Mouse (Mus musculus) embryonic facial prominence, embryonic 14.5 days (tissue): Measurements from ENCODE around the gene Lrrc38. TPM values are rescaled to one million over a fixed set of nuclear protein-coding genes. Genes with fewer than 3 reads are reported as not detected.

Experiments used
- ATAC-seq: fragments of 200-750 bp; cut with Nextera tagmentation; 2 replicates; pipeline ENCODE4 v1.8.0; 2017; ENCODE audit warnings: low read depth, moderate number of reproducible peaks, moderate TSS enrichment
- DNase-seq: peaks from one replicate; pipeline ENCODE4 v3.0.0-alpha.2; 2015; ENCODE audit warnings: low spot score
- H3K27ac ChIP-seq: fragments of 300-500 bp; sonication (generic); replicated peaks from 2 replicates; pipeline ENCODE4 v1.5.1; 2014; ENCODE audit warnings: low read depth, mild to moderate bottlenecking, low read length, moderate library complexity
- H3K27me3 ChIP-seq: fragments of 300-500 bp; sonication (generic); replicated peaks from 2 replicates; pipeline ENCODE4 v1.6.1; 2014; ENCODE audit warnings: low read length; ENCODE audit not compliant: control insufficient read depth, insufficient read depth
- H3K36me3 ChIP-seq: fragments of 300-500 bp; sonication (generic); 2 replicates; pipeline ENCODE4 v1.6.1; 2014; ENCODE audit warnings: low read length, mixed read lengths; ENCODE audit not compliant: control insufficient read depth, insufficient read depth
- H3K4me1 ChIP-seq: fragments of 300-500 bp; sonication (generic); 2 replicates; pipeline ENCODE4 v1.6.1; 2014; ENCODE audit warnings: antibody characterized with exemption, low read length; ENCODE audit not compliant: control insufficient read depth, insufficient read depth
- H3K4me2 ChIP-seq: fragments of 300-500 bp; sonication (generic); 2 replicates; pipeline ENCODE4 v1.6.1; 2014; ENCODE audit warnings: low read depth, mild to moderate bottlenecking, low read length, moderate library complexity, mixed read lengths
- H3K4me3 ChIP-seq: fragments of 300-500 bp; sonication (generic); 2 replicates; pipeline ENCODE4 v1.5.1; 2014; ENCODE audit warnings: low read depth, mild to moderate bottlenecking, low read length
- H3K9ac ChIP-seq: fragments of 300-500 bp; sonication (generic); 2 replicates; pipeline ENCODE4 v1.6.1; 2014; ENCODE audit warnings: low read depth, mild to moderate bottlenecking, low read length, moderate library complexity, mixed read lengths
- H3K9me3 ChIP-seq: fragments of 300-500 bp; sonication (generic); 2 replicates; pipeline ENCODE4 v1.6.1; 2016; ENCODE audit warnings: low read length; ENCODE audit not compliant: control insufficient read depth
- WGBS: fragments of 180-500 bp; shearing (Covaris S2); extraction: QIAGEN DNeasy Blood & Tissue Kit; methylation state at CpG from one replicate; pipeline ENCODE4 v1.1.7; 2014; 5-methylcytosine and 5-hydroxymethylcytosine counted together
- polyA plus RNA-seq: library from polyadenylated mRNA; unstranded; fragments of >200 nt; fragmentation: Nextera tagmentation; extraction: Ambion mirVana; gene quantifications from 2 replicates; pipeline ENCODE4 v1.2.1, GENCODE M21; 2014

Gene Lrrc38
- polyA plus RNA-seq, 1 experiment from 2014 or later, result 2.3 TPM

GRCm38 (mm10) chr4:143313299-143313698, 36.3 kb upstream of the Lrrc38 start:
- no peaks in the 10 kb centered on the region for H3K9me3 ChIP-seq
- 63% methylated on average over 6 of the region's 6 CpGs for WGBS
- H3K9ac ChIP-seq, result no peak overlapping the region
- no peak overlapping the region for H3K4me2 ChIP-seq
- DNase-seq (no peak), ATAC-seq (no peak)
- no peaks in the 10 kb centered on the region for H3K4me1 ChIP-seq
- no peak overlapping the region for H3K4me3 ChIP-seq
- H3K27ac ChIP-seq, result no peak overlapping the region
- no peaks in the 10 kb centered on the region for H3K27me3 ChIP-seq
- H3K36me3 ChIP-seq, result no peaks in the 10 kb centered on the region

- Histone ChIP-seq H3K9me3 (no peaks in the 10 kb centered on the region), H3K27me3 (no peaks in the 10 kb centered on the region), H3K36me3 (no peaks in the 10 kb centered on the region), H3K4me1 (no peaks in the 10 kb centered on the region), H3K4me2 (peak overlapping the region; percentile 67), H3K9ac (no peak overlapping the region), H3K4me3 (no peak overlapping the region), H3K27ac (no peak overlapping the region)
- ATAC-seq (no peak), DNase-seq (no peak)
- WGBS, result 21% methylated on average over 8 of the region's 11 CpGs
These were observed 25.2 kb upstream of the Lrrc38 start for GRCm38 (mm10) chr4:143324176-143324924.

- H3K9me3 ChIP-seq, result no peaks in the 10 kb centered on the region
- no peak overlapping the region for H3K27ac ChIP-seq
- H3K9ac ChIP-seq, result peak overlapping the region; percentile 49; the same call in 1 of the 2 replicates
- no peaks in the 10 kb centered on the region for H3K4me1 ChIP-seq
- H3K4me2 ChIP-seq, result peak overlapping the region; percentile 67
- H3K36me3 ChIP-seq, result no peaks in the 10 kb centered on the region
- peak overlapping the region; percentile 38 for H3K4me3 ChIP-seq
- no peaks in the 10 kb centered on the region for H3K27me3 ChIP-seq
- ATAC-seq (peak; percentile 54; the same call in 1 of the 2 replicates), DNase-seq (peak; percentile 41)
- 15% methylated on average over 15 of the region's 15 CpGs for WGBS
These were observed 24.5 kb upstream of the Lrrc38 start for GRCm38 (mm10) chr4:143324925-143325624.

GRCm38 (mm10) chr4:143325625-143325941, 24.0 kb upstream of the Lrrc38 start:
- Histone ChIP-seq H3K9ac (peak overlapping the region; percentile 49; the same call in 1 of the 2 replicates), H3K4me3 (peak overlapping the region; percentile 38), H3K36me3 (no peaks in the 10 kb centered on the region), H3K4me1 (no peaks in the 10 kb centered on the region), H3K4me2 (peak overlapping the region; percentile 67), H3K27ac (no peak overlapping the region), H3K27me3 (no peaks in the 10 kb centered on the region), H3K9me3 (no peaks in the 10 kb centered on the region)
- DNase-seq (peak; percentile 76), ATAC-seq (no peak)
- WGBS, result 2% methylated on average over 10 of the region's 10 CpGs

- Histone ChIP-seq H3K27ac (no peak overlapping the region), H3K9ac (no peak overlapping the region), H3K4me1 (no peaks in the 10 kb centered on the region), H3K4me2 (peak overlapping the region; percentile 28), H3K36me3 (no peaks in the 10 kb centered on the region), H3K27me3 (no peaks in the 10 kb centered on the region), H3K9me3 (no peaks in the 10 kb centered on the region), H3K4me3 (no peak overlapping the region)
- peak; percentile 92 for DNase-seq
- peak; percentile 96 for ATAC-seq
- WGBS, result 13% methylated on average over 9 of the region's 9 CpGs
These were observed 19.0 kb upstream of the Lrrc38 start for GRCm38 (mm10) chr4:143330566-143330965.

- no peaks in the 10 kb centered on the region for H3K27me3 ChIP-seq
- no peaks in the 10 kb centered on the region for H3K9me3 ChIP-seq
- H3K4me3 ChIP-seq, result no peak overlapping the region
- no peaks in the 10 kb centered on the region for H3K4me1 ChIP-seq
- H3K9ac ChIP-seq, result no peak overlapping the region
- no peak for ATAC-seq
- no peak overlapping the region for H3K4me2 ChIP-seq
- 85% methylated on average over 1 of the region's 1 CpGs for WGBS
- H3K36me3 ChIP-seq, result no peaks in the 10 kb centered on the region
- H3K27ac ChIP-seq, result no peak overlapping the region
- no peak for DNase-seq
These were observed 17.8 kb upstream of the Lrrc38 start for GRCm38 (mm10) chr4:143331787-143332186.

- DNase-seq, result no peak
- no peak overlapping the region for H3K4me2 ChIP-seq
- H3K9ac ChIP-seq, result no peak overlapping the region
- no peaks in the 10 kb centered on the region for H3K36me3 ChIP-seq
- 54% methylated on average over 5 of the region's 5 CpGs for WGBS
- no peak overlapping the region for H3K27ac ChIP-seq
- no peaks in the 10 kb centered on the region for H3K27me3 ChIP-seq
- no peak for ATAC-seq
- no peaks in the 10 kb centered on the region for H3K4me1 ChIP-seq
- H3K9me3 ChIP-seq, result no peaks in the 10 kb centered on the region
- no peak overlapping the region for H3K4me3 ChIP-seq
These were observed 15.4 kb upstream of the Lrrc38 start for GRCm38 (mm10) chr4:143334145-143334544.

GRCm38 (mm10) chr4:143334995-143335394, 14.6 kb upstream of the Lrrc38 start:
- Histone ChIP-seq H3K27me3 (no peaks in the 10 kb centered on the region), H3K4me1 (no peaks in the 10 kb centered on the region), H3K9ac (no peak overlapping the region), H3K36me3 (no peaks in the 10 kb centered on the region), H3K4me3 (no peak overlapping the region), H3K9me3 (no peaks in the 10 kb centered on the region), H3K4me2 (no peak overlapping the region), H3K27ac (no peak overlapping the region)
- DNase-seq, result no peak
- no peak for ATAC-seq
- WGBS, result 82% methylated on average over 17 of the region's 17 CpGs
